Mouse (Mus musculus): Measurements from ENCODE around the gene Ank2.

DNA sequence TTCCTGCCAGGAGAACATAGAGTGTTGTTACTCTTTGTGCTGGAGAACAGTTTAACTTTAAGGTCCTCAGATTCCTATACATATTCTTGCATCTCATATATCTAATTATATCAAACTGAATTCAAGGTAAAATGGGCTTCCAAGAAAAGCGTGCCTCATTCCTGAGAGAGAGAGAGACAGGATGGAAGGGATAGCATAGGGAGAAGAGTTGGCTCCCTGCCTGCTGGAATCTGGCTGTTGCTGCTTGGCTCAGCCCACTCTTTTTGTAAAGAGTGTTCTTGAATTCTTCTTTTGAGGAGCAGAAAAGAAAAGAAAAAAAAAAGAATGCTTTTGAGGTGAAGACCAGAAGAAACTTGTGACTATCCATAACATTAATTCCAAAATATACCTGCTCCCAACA, 427.7 kb downstream of the Ank2 start:
- TF ChIP-seq CTCF (IDR thresholded peaks at IDR 0.05) (no peak), EP300 (IDR thresholded peaks at IDR 0.05) (no peak)

All from lung, postnatal 0 days (tissue).